Mouse (Mus musculus): ENCODE results near the gene Fbxl8.

- TF ChIP-seq CTCF (IDR thresholded peaks at IDR 0.05; ENCODE audit: borderline replicate concordance, insufficient read depth, low read depth, low read length) (no peak), POLR2A (IDR thresholded peaks at IDR 0.05; ENCODE audit: borderline replicate concordance, insufficient read depth, low read length) (no peak)
These were observed 16.1 kb downstream of the Fbxl8 start for GRCm38 (mm10) chr8:105280567-105280966.
